Mouse (Mus musculus) neural tube, embryonic 12.5 days (tissue): ENCODE measurements around the gene Dnlz. TPM values are rescaled to one million over a fixed set of nuclear protein-coding genes. Genes with fewer than 3 reads are reported as not detected.

Source experiments
- ATAC-seq: fragments of 200-750 bp; cut with Nextera tagmentation; 2 replicates; pipeline ENCODE4 v1.8.0; 2017; ENCODE audit warnings: low read depth, mild to moderate bottlenecking, moderate TSS enrichment, moderate library complexity; ENCODE audit not compliant: low FRiP score
- H3K27ac ChIP-seq: fragments of 300-500 bp; sonication (generic); 2 replicates; pipeline ENCODE4 v1.5.1; 2016
- H3K27me3 ChIP-seq: fragments of 300-500 bp; sonication (generic); replicated peaks from 2 replicates; pipeline ENCODE4 v1.6.1; 2016; ENCODE audit warnings: mild to moderate bottlenecking
- H3K36me3 ChIP-seq: fragments of 300-500 bp; sonication (generic); 2 replicates; pipeline ENCODE4 v1.6.1; 2016; ENCODE audit warnings: mild to moderate bottlenecking
- H3K4me1 ChIP-seq: fragments of 300-500 bp; sonication (generic); 2 replicates; pipeline ENCODE4 v1.6.1; 2016
- H3K4me2 ChIP-seq: fragments of 300-500 bp; sonication (generic); replicated peaks from 2 replicates; pipeline ENCODE4 v1.6.1; 2016; ENCODE audit warnings: mild to moderate bottlenecking
- H3K4me3 ChIP-seq: fragments of 300-500 bp; sonication (generic); 2 replicates; pipeline ENCODE4 v1.5.1; 2016
- H3K9ac ChIP-seq: fragments of 300-500 bp; sonication (generic); 2 replicates; pipeline ENCODE4 v1.6.1; 2016; ENCODE audit warnings: mild to moderate bottlenecking
- H3K9me3 ChIP-seq: fragments of 300-500 bp; sonication (generic); 2 replicates; pipeline ENCODE4 v1.6.1; 2016; ENCODE audit warnings: mild to moderate bottlenecking
- whole genome bisulfite sequencing: fragments of 180-500 bp; shearing (Covaris S2); methylation state at CpG from one replicate; pipeline ENCODE4 v1.1.7; 2016; 5-methylcytosine and 5-hydroxymethylcytosine counted together
- polyA plus RNA-seq: library from polyadenylated mRNA; unstranded; fragments of >200 nt; fragmentation: Nextera tagmentation; extraction: Ambion mirVana; gene quantifications from 2 replicates; pipeline ENCODE4 v1.2.1, GENCODE M21; 2016

Gene Dnlz
- polyA plus RNA-seq, 1 experiment from 2014 or later = 36.1 TPM

GRCm38 (mm10) chr2:26300808-26301174 is 51.1 kb downstream of the Dnlz start:
- ATAC-seq = no peak
- Histone ChIP-seq H3K27ac (no peak overlapping the region), H3K9ac (no peak overlapping the region), H3K4me1 (peaks cover 42% of the 10 kb centered on the region), H3K36me3 (no peaks in the 10 kb centered on the region), H3K4me2 (no peak overlapping the region), H3K27me3 (no peaks in the 10 kb centered on the region), H3K9me3 (no peaks in the 10 kb centered on the region), H3K4me3 (no peak overlapping the region)
- 0% methylated on average over 3 of the region's 3 CpGs for WGBS

GRCm38 (mm10) chr2:26300161-26300807 is 51.6 kb downstream of the Dnlz start:
- ATAC-seq = no peak
- Histone ChIP-seq H3K9me3 (no peaks in the 10 kb centered on the region), H3K27ac (no peak overlapping the region), H3K4me1 (peaks cover 42% of the 10 kb centered on the region), H3K36me3 (no peaks in the 10 kb centered on the region), H3K4me3 (no peak overlapping the region), H3K4me2 (no peak overlapping the region), H3K9ac (no peak overlapping the region), H3K27me3 (no peaks in the 10 kb centered on the region)
- 48% methylated on average over 5 of the region's 5 CpGs for WGBS

GRCm38 (mm10) chr2:26299336-26299735 is 52.6 kb downstream of the Dnlz start:
- Histone ChIP-seq H3K4me3 (no peak overlapping the region), H3K9ac (peak overlapping the region; percentile 41; the same call in 1 of the 2 replicates), H3K36me3 (no peaks in the 10 kb centered on the region), H3K4me2 (peak overlapping the region; percentile 39; the same call in 1 of the 2 replicates), H3K27ac (0 out of 2 replicates have a peak overlapping the region, but pooled peaks have one; percentile 39), H3K4me1 (peaks cover 42% of the 10 kb centered on the region), H3K27me3 (no peaks in the 10 kb centered on the region), H3K9me3 (no peaks in the 10 kb centered on the region)
- no peak for ATAC-seq
- 34% methylated on average over 7 of the region's 7 CpGs for WGBS

- peak; percentile 45 for ATAC-seq
- Histone ChIP-seq H3K9ac (peak overlapping the region; percentile 41), H3K4me2 (peak overlapping the region; percentile 39), H3K4me1 (peaks cover 42% of the 10 kb centered on the region), H3K27ac (peak overlapping the region; percentile 39; the same call in 1 of the 2 replicates), H3K9me3 (no peaks in the 10 kb centered on the region), H3K36me3 (no peaks in the 10 kb centered on the region), H3K4me3 (no peak overlapping the region), H3K27me3 (no peaks in the 10 kb centered on the region)
- WGBS = 6% methylated on average over 4 of the region's 4 CpGs
These were observed 53.1 kb downstream of the Dnlz start for GRCm38 (mm10) chr2:26298856-26299230.

- no peaks in the 10 kb centered on the region for H3K27me3 ChIP-seq
- peak overlapping the region; percentile 41; the same call in 1 of the 2 replicates for H3K9ac ChIP-seq
- peak overlapping the region; percentile 39; the same call in 1 of the 2 replicates for H3K27ac ChIP-seq
- H3K4me1 ChIP-seq = peaks cover 42% of the 10 kb centered on the region
- H3K4me3 ChIP-seq = no peak overlapping the region
- peak overlapping the region; percentile 39 for H3K4me2 ChIP-seq
- 5% methylated on average over 10 of the region's 10 CpGs for WGBS
- ATAC-seq = peak; percentile 69
- H3K9me3 ChIP-seq = no peaks in the 10 kb centered on the region
- H3K36me3 ChIP-seq = no peaks in the 10 kb centered on the region
These were observed 53.6 kb downstream of the Dnlz start for GRCm38 (mm10) chr2:26298208-26298855.

Other genes starting within 250 kb of the Dnlz start
- gene Nacc2, start 228.9 kb downstream of the Dnlz start, polyA plus RNA-seq = 15.0 and 15.2 TPM in 2 replicates
- 16.8 and 24.2 TPM in 2 replicates for gene Lhx3, start 143.8 kb downstream of the Dnlz start, polyA plus RNA-seq
- gene Qsox2, start 114.6 kb downstream of the Dnlz start, polyA plus RNA-seq = 18.4 and 20.6 TPM in 2 replicates
- 0.10 and 0.11 TPM in 2 replicates for gene Ccdc187, start 57.6 kb downstream of the Dnlz start, polyA plus RNA-seq
- 112 and 118 TPM in 2 replicates for gene Gpsm1, start 36.6 kb downstream of the Dnlz start, polyA plus RNA-seq
- gene Card9, start 8.8 kb upstream of the Dnlz start, polyA plus RNA-seq = 1.0 and 1.7 TPM in 2 replicates
- gene Snapc4, start 28.5 kb upstream of the Dnlz start, polyA plus RNA-seq = 33.4 and 34.6 TPM in 2 replicates
- 177 and 180 TPM in 2 replicates for gene Entr1, start 37.2 kb upstream of the Dnlz start, polyA plus RNA-seq
- gene Pmpca, start 37.2 kb upstream of the Dnlz start, polyA plus RNA-seq = 113 and 115 TPM in 2 replicates
- 29.7 and 32.7 TPM in 2 replicates for gene Inpp5e, start 57.1 kb upstream of the Dnlz start, polyA plus RNA-seq
- gene Sec16a, start 93.1 kb upstream of the Dnlz start, polyA plus RNA-seq = 26.0 and 26.3 TPM in 2 replicates
- gene Notch1, start 164.6 kb upstream of the Dnlz start, polyA plus RNA-seq = 44.7 and 48.2 TPM in 2 replicates
- gene Egfl7, start 227.9 kb upstream of the Dnlz start, polyA plus RNA-seq = 74.8 and 76.1 TPM in 2 replicates
- gene Gm20532, start 234.5 kb upstream of the Dnlz start, polyA plus RNA-seq = not detected in 2 replicates